Mouse (Mus musculus): ENCODE measurements around the gene Il2. TPM values are rescaled to one million over a fixed set of nuclear protein-coding genes. Genes with fewer than 3 reads are reported as not detected.

Il2 gene
- polyA plus RNA-seq, 1 experiment, result 1.1 TPM

GRCm38 (mm10) chr3:37090721-37091120 is 35.0 kb downstream of the Il2 start:
- H3K4me1 ChIP-seq (ENCODE audit: control insufficient read depth, insufficient read depth, low read length), result no peaks in the 10 kb centered on the region
- TF ChIP-seq POLR2A (IDR thresholded peaks at IDR 0.05; ENCODE audit: low read depth, low read length) (no peak), CTCF (IDR thresholded peaks at IDR 0.05; ENCODE audit: borderline replicate concordance, insufficient read depth, low read length) (no peak)

GRCm38 (mm10) chr3:37084860-37085259 is 40.9 kb downstream of the Il2 start:
- H3K27ac ChIP-seq (ENCODE audit: insufficient read depth, low read length), result no peak overlapping the region
- H3K4me3 ChIP-seq (ENCODE audit: insufficient read depth, low read length), result no peak overlapping the region
- H3K4me1 ChIP-seq (ENCODE audit: control insufficient read depth, insufficient read depth, low read length), result no peaks in the 10 kb centered on the region
- no peak for TF ChIP-seq POLR2A (IDR thresholded peaks at IDR 0.05; ENCODE audit: low read depth, low read length)
- no peak for TF ChIP-seq CTCF (IDR thresholded peaks at IDR 0.05; ENCODE audit: borderline replicate concordance, insufficient read depth, low read length)

More at GRCm38 (mm10) chr3:37090721-37091120, 35.0 kb downstream of the Il2 start:
- Histone ChIP-seq H3K27ac (ENCODE audit: insufficient read depth, low read length) (no peak overlapping the region), H3K4me3 (ENCODE audit: insufficient read depth, low read length) (no peak overlapping the region)

GRCm38 (mm10) chr3:37073211-37073610 is 52.5 kb downstream of the Il2 start:
- TF ChIP-seq POLR2A (IDR thresholded peaks at IDR 0.05; ENCODE audit: low read depth, low read length) (no peak), CTCF (IDR thresholded peaks at IDR 0.05; ENCODE audit: borderline replicate concordance, insufficient read depth, low read length) (no peak)
- no peaks in the 10 kb centered on the region for H3K4me1 ChIP-seq (ENCODE audit: control insufficient read depth, insufficient read depth, low read length)
- no peak overlapping the region for H3K27ac ChIP-seq (ENCODE audit: insufficient read depth, low read length)
- H3K4me3 ChIP-seq (ENCODE audit: insufficient read depth, low read length), result no peak overlapping the region

Other genes with a start within 250 kb of the Il2 start
- not detected in 2 replicates for gene Adad1, start 62.4 kb downstream of the Il2 start, polyA plus RNA-seq (2011; ENCODE audit: insufficient read length, low read depth, missing spikeins)
- gene Il21, start 106.7 kb upstream of the Il2 start, polyA plus RNA-seq (2011; ENCODE audit: insufficient read length, low read depth, missing spikeins), result not detected in 2 replicates
- gene Bbs12, start 186.6 kb upstream of the Il2 start, polyA plus RNA-seq (2011; ENCODE audit: insufficient read length, low read depth, missing spikeins), result 4.9 and 6.2 TPM in 2 replicates
- gene Cetn4, start 186.7 kb upstream of the Il2 start, polyA plus RNA-seq (2011; ENCODE audit: insufficient read length, low read depth, missing spikeins), result 7.4 and 8.0 TPM in 2 replicates
- 33.9 and 59.4 TPM in 2 replicates for gene Fgf2, start 222.4 kb upstream of the Il2 start, polyA plus RNA-seq (2011; ENCODE audit: insufficient read length, low read depth, missing spikeins)

All from embryonic fibroblast, embryonic 13.5 days (primary cell).